Mouse (Mus musculus) lung, embryonic 15.5 days (tissue): ENCODE measurements at regions not wholly inside any gene's neighbourhood (a gene's known extent, or its start where the extent isn't known, plus 50 kb on each side); places are given as distances from the start of the nearest gene placed in this dataset.
A peak's percentile ranks its signal among the peaks of the same experiment; 100 is the strongest.

Experiments
- ATAC-seq: fragments of 200-750 bp; cut with Nextera tagmentation; 2 replicates; pipeline ENCODE4 v1.8.0; 2017; ENCODE audit warnings: moderate number of reproducible peaks, borderline replicate concordance; ENCODE audit not compliant: low FRiP score, low TSS enrichment; ENCODE audit errors: extremely low read depth
- H3K27ac ChIP-seq: fragments of 300-500 bp; sonication (generic); 2 replicates; pipeline ENCODE4 v1.5.1; 2015; ENCODE audit warnings: moderate library complexity, mild to moderate bottlenecking, inconsistent platforms
- H3K27me3 ChIP-seq: fragments of 300-500 bp; sonication (generic); 2 replicates; pipeline ENCODE4 v1.6.1; 2015; ENCODE audit warnings: inconsistent platforms
- H3K36me3 ChIP-seq: fragments of 300-500 bp; sonication (generic); 2 replicates; pipeline ENCODE4 v1.6.1; 2015; ENCODE audit warnings: inconsistent platforms
- H3K4me1 ChIP-seq: fragments of 300-500 bp; sonication (generic); 2 replicates; pipeline ENCODE4 v1.6.1; 2015; ENCODE audit warnings: inconsistent platforms
- H3K4me2 ChIP-seq: fragments of 300-500 bp; sonication (generic); 2 replicates; pipeline ENCODE4 v1.6.1; 2015; ENCODE audit warnings: inconsistent platforms, mild to moderate bottlenecking, moderate library complexity
- H3K4me3 ChIP-seq: fragments of 300-500 bp; sonication (generic); 2 replicates; pipeline ENCODE4 v1.5.1; 2015; ENCODE audit warnings: mild to moderate bottlenecking, inconsistent platforms
- H3K9ac ChIP-seq: fragments of 300-500 bp; sonication (generic); 2 replicates; pipeline ENCODE4 v1.6.1; 2015; ENCODE audit warnings: inconsistent platforms
- H3K9me3 ChIP-seq: fragments of 300-500 bp; sonication (generic); 2 replicates; pipeline ENCODE4 v1.6.1; 2016; ENCODE audit warnings: inconsistent platforms
- WGBS: fragments of 180-500 bp; shearing (Covaris S2); methylation state at CpG from one replicate; pipeline ENCODE4 v1.1.7; 2015; 5-methylcytosine and 5-hydroxymethylcytosine counted together

- Histone ChIP-seq H3K4me1 (no peaks in the 10 kb centered on the region), H3K36me3 (no peaks in the 10 kb centered on the region), H3K9me3 (no peaks in the 10 kb centered on the region), H3K4me2 (no peak overlapping the region), H3K4me3 (no peak overlapping the region), H3K27me3 (no peaks in the 10 kb centered on the region), H3K27ac (no peak overlapping the region), H3K9ac (no peak overlapping the region)
- no peak for ATAC-seq
- WGBS = 59% methylated on average over 7 of the region's 7 CpGs
These were observed 189.9 kb upstream of the Tmem72 start for GRCm38 (mm10) chr6:116906426-116907172.

GRCm38 (mm10) chr6:116910607-116911006, 193.9 kb upstream of the Tmem72 start:
- Histone ChIP-seq H3K4me1 (no peaks in the 10 kb centered on the region), H3K27ac (no peak overlapping the region), H3K36me3 (no peaks in the 10 kb centered on the region), H3K4me2 (no peak overlapping the region), H3K27me3 (no peaks in the 10 kb centered on the region), H3K9ac (no peak overlapping the region), H3K9me3 (no peaks in the 10 kb centered on the region), H3K4me3 (no peak overlapping the region)
- WGBS = 89% methylated on average over 7 of the region's 7 CpGs
- no peak for ATAC-seq

DNA sequence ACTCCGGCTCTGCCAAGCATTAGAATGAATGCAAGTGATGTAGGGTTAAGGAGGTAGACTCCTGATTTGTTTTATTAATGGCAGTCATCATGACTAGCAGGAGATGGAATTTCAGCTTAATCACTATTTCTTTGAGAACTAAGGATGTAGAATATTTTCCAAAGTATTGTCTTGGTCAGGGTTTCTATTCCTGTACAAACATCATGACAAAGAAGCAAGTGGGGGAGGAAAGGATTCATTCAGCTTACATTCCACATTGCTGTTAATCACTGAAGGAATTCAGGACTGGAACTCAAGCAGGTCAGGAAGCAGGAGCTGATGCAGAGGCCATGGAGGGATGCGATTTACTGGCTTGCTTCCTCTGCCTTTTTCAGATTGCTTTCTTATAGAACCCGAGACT, 195.4 kb upstream of the Tmem72 start:
- ATAC-seq = no peak
- H3K4me2 ChIP-seq = no peak overlapping the region
- H3K4me3 ChIP-seq = no peak overlapping the region
- H3K9me3 ChIP-seq = no peaks in the 10 kb centered on the region
- no peaks in the 10 kb centered on the region for H3K36me3 ChIP-seq
- WGBS = 70% methylated on average over 3 of the region's 3 CpGs
- H3K9ac ChIP-seq = no peak overlapping the region
- no peak overlapping the region for H3K27ac ChIP-seq
- H3K4me1 ChIP-seq = no peaks in the 10 kb centered on the region
- no peaks in the 10 kb centered on the region for H3K27me3 ChIP-seq

DNA sequence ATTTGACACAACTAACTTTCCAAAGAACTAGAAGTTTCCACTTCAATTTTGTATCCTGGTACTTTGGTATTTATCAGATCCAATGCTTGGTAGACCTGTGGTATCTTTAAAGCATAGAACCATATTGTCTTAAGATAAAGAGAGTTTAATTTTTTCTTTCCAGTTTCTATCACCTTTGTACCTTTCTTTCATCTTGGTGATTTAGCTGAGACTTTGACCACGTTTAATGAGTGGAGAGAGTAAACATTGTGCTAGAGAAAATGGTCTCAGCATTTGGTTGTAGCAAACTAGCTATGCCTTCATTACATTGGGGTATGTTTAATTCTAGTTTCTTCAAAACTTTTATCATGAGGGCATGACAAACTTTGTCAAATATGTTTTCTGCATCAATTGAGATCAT, 197.4 kb upstream of the Tmem72 start:
- H3K4me2 ChIP-seq = no peak overlapping the region
- no peaks in the 10 kb centered on the region for H3K27me3 ChIP-seq
- no peaks in the 10 kb centered on the region for H3K4me1 ChIP-seq
- no peak for ATAC-seq
- WGBS = 29% methylated on average over 1 of the region's 1 CpGs
- H3K4me3 ChIP-seq = no peak overlapping the region
- no peaks in the 10 kb centered on the region for H3K36me3 ChIP-seq
- H3K9ac ChIP-seq = no peak overlapping the region
- no peak overlapping the region for H3K27ac ChIP-seq
- no peaks in the 10 kb centered on the region for H3K9me3 ChIP-seq

- Histone ChIP-seq H3K36me3 (no peaks in the 10 kb centered on the region), H3K27ac (no peak overlapping the region), H3K9ac (no peak overlapping the region), H3K4me1 (no peaks in the 10 kb centered on the region), H3K4me2 (no peak overlapping the region), H3K4me3 (no peak overlapping the region), H3K27me3 (no peaks in the 10 kb centered on the region), H3K9me3 (no peaks in the 10 kb centered on the region)
- WGBS = 61% methylated on average over 3 of the region's 3 CpGs
- no peak for ATAC-seq
These were observed 218.3 kb upstream of the Tmem72 start for GRCm38 (mm10) chr6:116935024-116935423.

DNA sequence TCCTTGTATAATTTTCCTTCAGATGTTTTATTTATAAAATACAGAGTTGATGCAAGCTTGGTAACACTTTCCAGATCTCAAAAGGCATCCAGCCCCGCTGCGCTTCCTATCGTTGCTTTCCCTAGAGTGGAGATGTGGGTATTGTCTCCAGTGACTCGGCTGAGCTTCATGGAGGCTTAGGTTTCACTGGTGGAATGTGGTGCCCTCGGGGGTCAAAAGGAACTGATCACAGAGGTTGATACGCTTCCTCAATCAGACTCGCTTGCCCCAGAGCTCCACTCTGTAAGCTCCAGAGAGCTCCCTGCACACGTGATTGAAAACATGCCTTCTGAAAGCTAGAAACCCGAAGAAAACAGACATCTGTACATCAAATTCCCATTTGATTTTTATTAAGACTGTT, 224.9 kb upstream of the Tmem72 start:
- WGBS = 70% methylated on average over 9 of the region's 9 CpGs
- ATAC-seq = no peak

GRCm38 (mm10) chr6:116942696-116943095, 225.6 kb upstream of the Cxcl12 start:
- Histone ChIP-seq H3K9me3 (no peaks in the 10 kb centered on the region), H3K27me3 (no peaks in the 10 kb centered on the region), H3K4me3 (no peak overlapping the region), H3K4me1 (no peaks in the 10 kb centered on the region), H3K36me3 (no peaks in the 10 kb centered on the region), H3K9ac (no peak overlapping the region), H3K4me2 (no peak overlapping the region), H3K27ac (no peak overlapping the region)
- peak; percentile 86; the same call in 1 of the 2 replicates for ATAC-seq
- 46% methylated on average over 8 of the region's 8 CpGs for WGBS

More for the DNA sequence above, 224.9 kb upstream of the Tmem72 start:
- H3K36me3 ChIP-seq = no peaks in the 10 kb centered on the region
- no peak overlapping the region for H3K27ac ChIP-seq
- H3K4me2 ChIP-seq = no peak overlapping the region
- no peak overlapping the region for H3K9ac ChIP-seq
- no peaks in the 10 kb centered on the region for H3K9me3 ChIP-seq
- no peaks in the 10 kb centered on the region for H3K4me1 ChIP-seq
- H3K27me3 ChIP-seq = no peaks in the 10 kb centered on the region
- H3K4me3 ChIP-seq = no peak overlapping the region

DNA sequence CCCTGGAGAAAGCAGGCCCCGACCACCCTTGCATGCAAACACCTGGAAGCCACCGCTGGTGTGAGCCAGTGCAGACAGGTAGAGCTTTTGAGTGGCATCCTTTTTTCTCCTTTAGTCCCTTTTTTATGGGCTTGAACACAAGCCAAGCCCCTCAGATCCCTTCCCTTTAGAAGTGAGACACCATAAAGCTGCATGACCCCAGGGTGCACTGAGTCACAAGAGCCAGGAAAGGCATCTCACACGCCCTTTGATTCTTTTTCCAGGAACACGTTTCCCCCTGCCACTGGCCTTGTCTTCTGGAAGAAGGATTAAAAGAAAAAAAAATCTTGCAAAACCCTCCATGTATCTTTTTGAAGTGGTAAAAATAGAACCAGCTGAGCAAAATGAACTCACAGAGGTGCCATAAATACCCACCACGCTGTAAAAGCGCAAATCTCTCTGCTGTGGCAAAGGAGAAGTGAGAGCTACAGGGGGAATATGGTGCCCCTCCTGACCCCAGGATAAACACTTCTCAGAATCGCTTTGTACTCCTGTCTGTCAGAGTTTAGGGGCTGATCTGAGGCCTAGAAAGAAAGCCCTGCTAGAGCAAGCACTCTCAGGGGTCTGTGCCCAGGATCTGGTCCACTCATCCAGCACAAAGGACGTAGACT, 222.1 kb upstream of the Cxcl12 start:
- no peak for ATAC-seq
- Histone ChIP-seq H3K4me2 (no peak overlapping the region), H3K36me3 (no peaks in the 10 kb centered on the region), H3K27ac (no peak overlapping the region), H3K4me1 (no peaks in the 10 kb centered on the region), H3K27me3 (no peaks in the 10 kb centered on the region), H3K9me3 (no peaks in the 10 kb centered on the region), H3K9ac (no peak overlapping the region), H3K4me3 (no peak overlapping the region)
- WGBS = 29% methylated on average over 8 of the region's 8 CpGs

- Histone ChIP-seq H3K4me2 (no peak overlapping the region), H3K27me3 (no peaks in the 10 kb centered on the region), H3K9me3 (no peaks in the 10 kb centered on the region), H3K9ac (no peak overlapping the region), H3K4me1 (no peaks in the 10 kb centered on the region), H3K27ac (no peak overlapping the region), H3K36me3 (no peaks in the 10 kb centered on the region), H3K4me3 (no peak overlapping the region)
- WGBS = 71% methylated on average over 13 of the region's 13 CpGs
- no peak for ATAC-seq
These were observed 208.7 kb upstream of the Cxcl12 start for GRCm38 (mm10) chr6:116959611-116960010.

DNA sequence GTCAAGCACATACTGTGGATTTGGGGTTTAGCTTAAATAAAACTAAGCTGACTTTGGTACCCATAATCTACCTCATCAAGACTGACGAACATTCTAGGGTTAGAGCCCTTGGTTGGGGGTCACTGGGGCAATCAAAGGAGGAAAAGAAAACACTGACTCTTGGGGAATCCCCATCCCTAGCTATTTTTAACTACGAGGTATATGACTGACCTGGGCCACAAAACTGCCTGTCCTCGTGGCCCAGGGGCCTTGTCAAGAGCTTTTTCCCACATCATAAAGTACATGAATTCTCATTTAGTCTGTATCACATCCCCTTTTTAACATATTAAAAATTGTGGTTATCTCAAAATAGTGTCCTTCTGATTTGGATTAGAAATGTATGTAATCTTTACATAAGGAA, 207.7 kb upstream of the Cxcl12 start:
- no peaks in the 10 kb centered on the region for H3K36me3 ChIP-seq
- H3K4me1 ChIP-seq = no peaks in the 10 kb centered on the region
- ATAC-seq = no peak
- no peaks in the 10 kb centered on the region for H3K9me3 ChIP-seq
- no peak overlapping the region for H3K27ac ChIP-seq
- H3K4me3 ChIP-seq = no peak overlapping the region
- H3K4me2 ChIP-seq = no peak overlapping the region
- no peaks in the 10 kb centered on the region for H3K27me3 ChIP-seq
- WGBS = 46% methylated on average over 3 of the region's 3 CpGs
- no peak overlapping the region for H3K9ac ChIP-seq

- no peak for ATAC-seq
- no peak overlapping the region for H3K27ac ChIP-seq
- no peaks in the 10 kb centered on the region for H3K36me3 ChIP-seq
- no peak overlapping the region for H3K9ac ChIP-seq
- no peak overlapping the region for H3K4me2 ChIP-seq
- no peaks in the 10 kb centered on the region for H3K27me3 ChIP-seq
- WGBS = 25% methylated on average over 3 of the region's 3 CpGs
- no peaks in the 10 kb centered on the region for H3K4me1 ChIP-seq
- H3K9me3 ChIP-seq = no peaks in the 10 kb centered on the region
- H3K4me3 ChIP-seq = no peak overlapping the region
These were observed 201.9 kb upstream of the Cxcl12 start for GRCm38 (mm10) chr6:116966436-116966835.

DNA sequence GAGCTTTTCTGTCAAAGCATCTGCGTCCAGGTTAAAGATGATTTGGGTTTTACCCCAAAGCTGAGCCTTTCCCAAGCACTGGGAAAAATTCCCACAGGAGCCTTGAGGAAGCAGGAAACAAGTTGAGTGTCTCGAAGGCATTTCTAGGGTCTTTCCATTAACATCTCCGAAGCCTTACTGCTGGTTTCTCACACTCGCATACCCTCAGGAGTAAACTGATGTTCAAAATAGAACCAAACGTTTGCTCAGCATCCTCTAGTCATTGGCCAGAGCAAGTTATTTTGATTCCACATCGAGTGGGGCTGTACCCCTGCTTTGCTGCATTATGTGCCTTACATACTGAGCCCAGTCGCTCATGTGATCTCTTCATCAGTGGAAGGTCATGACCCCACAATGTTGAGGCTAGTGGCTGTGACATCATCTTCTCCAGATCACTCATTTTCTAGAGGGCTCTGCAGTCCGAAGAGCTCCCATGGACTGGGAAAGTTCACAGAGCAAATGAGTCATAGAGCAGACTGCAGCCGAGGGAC, 198.9 kb upstream of the Cxcl12 start:
- no peak overlapping the region for H3K9ac ChIP-seq
- WGBS = 56% methylated on average over 9 of the region's 9 CpGs
- H3K27me3 ChIP-seq = no peaks in the 10 kb centered on the region
- no peak overlapping the region for H3K4me3 ChIP-seq
- H3K27ac ChIP-seq = no peak overlapping the region
- H3K4me2 ChIP-seq = no peak overlapping the region
- no peaks in the 10 kb centered on the region for H3K36me3 ChIP-seq
- H3K4me1 ChIP-seq = no peaks in the 10 kb centered on the region
- no peak for ATAC-seq
- H3K9me3 ChIP-seq = no peaks in the 10 kb centered on the region
